Mouse (Mus musculus): Measurements from ENCODE around the gene Ttc33.

Gene Ttc33

DNA sequence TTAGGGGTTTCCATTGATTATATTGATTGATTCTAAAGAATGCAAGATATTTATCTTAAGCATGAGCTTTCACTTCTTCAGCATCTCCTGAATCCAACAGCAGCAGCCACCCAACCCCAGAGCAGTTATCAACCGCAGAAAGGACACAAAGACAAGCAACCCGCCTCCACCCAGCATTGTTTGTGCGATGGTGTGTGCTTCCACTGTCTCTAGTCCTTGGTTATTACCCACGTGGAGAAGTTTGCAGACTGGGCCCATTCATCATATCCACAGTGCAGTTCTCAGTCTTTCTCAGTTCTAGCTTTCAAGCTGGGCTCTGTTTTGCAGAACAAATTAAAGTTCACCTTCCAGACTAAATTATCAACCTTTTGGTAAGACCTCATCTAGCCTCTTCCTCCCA, 54.0 kb downstream of the Ttc33 start:
- in situ Hi-C loops (cut with MboI, MseI) = loop anchor here (5.0 to 25.0 kb wide), 4 partner anchors 273 to 965 kb away; no protein-coding TSS in a partner anchor

DNA sequence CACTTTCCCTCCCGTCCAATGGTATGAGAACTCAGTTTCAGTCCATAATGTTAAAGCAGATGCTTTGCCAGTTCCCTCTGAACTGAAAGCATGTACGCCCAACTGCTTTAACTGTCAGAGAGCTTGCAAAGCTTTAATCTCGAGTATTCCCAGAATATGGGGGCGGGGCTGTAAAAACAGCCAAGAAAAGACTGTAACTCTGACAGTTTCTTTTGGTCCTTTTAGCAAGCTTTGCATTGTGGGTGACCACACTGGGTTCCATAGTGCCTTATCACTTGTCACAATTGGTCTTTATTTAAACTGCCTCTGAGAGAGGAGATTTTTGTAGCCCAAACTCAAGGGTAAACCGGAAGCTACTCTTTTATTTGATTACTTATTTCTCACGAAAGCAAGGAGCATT, 54.6 kb downstream of the Ttc33 start:
- in situ Hi-C loops (cut with MboI, MseI) = loop anchor here (5.0 to 25.0 kb wide), 8 partner anchors 207 to 1362 kb away; no protein-coding TSS in a partner anchor

DNA sequence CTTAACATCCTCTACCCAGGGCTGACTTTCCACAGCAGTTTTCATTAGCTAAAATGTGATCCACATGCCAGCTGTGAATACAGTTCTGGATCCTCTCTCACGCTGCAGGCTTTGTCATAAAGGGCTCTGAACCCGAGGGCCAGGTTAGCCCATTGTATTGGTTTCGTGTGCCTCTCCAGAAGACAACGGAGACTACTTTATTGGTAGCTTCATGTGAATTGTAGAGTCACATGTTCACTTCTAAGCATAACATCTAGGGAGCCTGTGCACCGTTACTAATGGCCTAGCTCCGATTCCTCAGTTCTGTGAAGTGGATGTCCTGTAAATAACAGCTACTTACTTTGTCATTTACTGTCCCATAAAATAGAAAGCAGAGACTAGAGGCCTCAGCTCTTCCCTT, 55.0 kb downstream of the Ttc33 start:
- in situ Hi-C loops (cut with MboI, MseI) = loop anchor here (5.0 to 25.0 kb wide), 5 partner anchors 207 to 1362 kb away; no protein-coding TSS in a partner anchor

DNA sequence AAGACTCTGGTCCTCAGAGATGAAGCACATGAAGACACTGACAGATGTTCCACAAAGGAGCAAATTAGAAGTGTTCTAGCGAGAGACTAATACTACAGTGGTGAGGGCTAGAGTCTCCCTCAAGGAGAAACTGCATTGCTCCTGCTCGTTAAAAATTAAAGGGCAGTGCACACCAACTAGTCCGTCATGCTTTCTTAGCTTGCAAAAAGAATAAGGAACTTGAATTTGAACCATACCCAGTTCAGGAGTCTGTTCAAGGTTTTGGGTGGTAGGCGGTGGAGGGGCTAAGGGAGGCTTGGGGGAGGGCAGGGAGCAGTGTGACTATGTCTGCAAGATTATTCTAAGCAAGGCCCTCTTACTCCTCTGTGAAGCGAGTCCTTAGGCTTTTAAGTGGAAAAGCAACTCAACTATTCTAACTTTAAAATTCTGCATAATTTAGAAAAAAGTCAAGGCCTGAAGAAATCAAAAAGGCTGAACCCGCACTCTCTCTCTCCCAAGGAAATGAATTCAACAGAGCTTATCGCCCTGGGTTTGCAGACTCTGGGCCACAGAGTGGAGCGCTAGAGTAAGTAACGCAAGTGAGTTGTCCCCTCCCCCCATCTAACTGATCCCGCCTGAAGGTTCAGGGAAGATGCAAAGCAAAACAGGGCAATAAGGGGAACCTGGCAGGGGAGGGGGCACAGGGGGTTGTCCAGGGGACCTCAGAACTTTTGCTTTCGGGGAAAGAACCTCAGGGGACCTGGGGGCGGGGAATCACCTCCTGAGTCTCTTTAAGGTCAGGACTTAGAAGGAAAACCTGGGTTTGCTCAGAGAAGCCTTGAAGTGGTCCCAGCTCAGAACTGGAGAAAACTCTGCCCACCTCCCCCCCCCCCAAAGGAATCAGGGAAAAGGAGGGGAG, 56.2 kb downstream of the Ttc33 start:
- in situ Hi-C loops (cut with MboI, MseI) = loop anchor here (5.0 to 25.0 kb wide), 5 partner anchors 206 to 1361 kb away; no protein-coding TSS in a partner anchor

DNA sequence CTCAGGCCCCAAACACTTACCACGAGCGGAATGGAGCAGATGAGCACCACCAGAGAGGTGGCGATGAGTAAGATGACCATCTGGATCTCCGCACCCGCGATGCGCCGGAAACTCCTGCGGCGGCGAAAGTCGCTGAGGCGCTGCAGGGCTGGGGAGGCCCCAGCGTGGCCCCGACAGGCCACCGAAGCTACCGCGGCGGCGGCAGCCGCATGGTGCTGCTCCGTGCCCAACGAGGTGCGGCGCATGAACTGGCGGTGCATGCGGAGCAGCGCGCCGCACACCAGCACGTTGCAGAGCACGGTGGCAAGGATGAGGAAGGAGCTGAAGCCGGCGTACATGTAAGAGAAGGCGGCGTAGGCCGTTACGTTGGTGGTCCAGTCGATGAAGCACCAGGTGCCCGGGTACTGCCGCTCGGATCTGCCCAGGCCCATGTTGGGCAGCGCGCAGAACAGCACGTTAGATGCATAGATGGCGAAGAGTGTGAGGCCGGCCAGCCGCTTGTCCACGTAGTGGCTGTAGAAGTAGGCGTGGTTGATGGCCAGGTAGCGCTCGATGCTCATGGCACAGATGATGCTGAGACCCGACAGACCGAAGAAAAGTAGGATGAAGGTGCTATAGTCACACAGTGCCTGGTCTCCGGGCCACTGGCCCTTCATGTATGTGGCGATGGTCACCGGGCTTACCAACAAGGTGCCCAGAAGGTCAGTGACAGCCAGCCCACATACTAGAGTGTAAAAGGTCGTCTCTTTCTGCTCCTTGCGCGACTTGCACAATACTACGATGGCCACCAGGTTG, 57.1 kb downstream of the Ttc33 start:
- in situ Hi-C loops (cut with MboI, MseI) = loop anchor here (5.0 to 25.0 kb wide), 5 partner anchors 205 to 1360 kb away; no protein-coding TSS in a partner anchor

DNA sequence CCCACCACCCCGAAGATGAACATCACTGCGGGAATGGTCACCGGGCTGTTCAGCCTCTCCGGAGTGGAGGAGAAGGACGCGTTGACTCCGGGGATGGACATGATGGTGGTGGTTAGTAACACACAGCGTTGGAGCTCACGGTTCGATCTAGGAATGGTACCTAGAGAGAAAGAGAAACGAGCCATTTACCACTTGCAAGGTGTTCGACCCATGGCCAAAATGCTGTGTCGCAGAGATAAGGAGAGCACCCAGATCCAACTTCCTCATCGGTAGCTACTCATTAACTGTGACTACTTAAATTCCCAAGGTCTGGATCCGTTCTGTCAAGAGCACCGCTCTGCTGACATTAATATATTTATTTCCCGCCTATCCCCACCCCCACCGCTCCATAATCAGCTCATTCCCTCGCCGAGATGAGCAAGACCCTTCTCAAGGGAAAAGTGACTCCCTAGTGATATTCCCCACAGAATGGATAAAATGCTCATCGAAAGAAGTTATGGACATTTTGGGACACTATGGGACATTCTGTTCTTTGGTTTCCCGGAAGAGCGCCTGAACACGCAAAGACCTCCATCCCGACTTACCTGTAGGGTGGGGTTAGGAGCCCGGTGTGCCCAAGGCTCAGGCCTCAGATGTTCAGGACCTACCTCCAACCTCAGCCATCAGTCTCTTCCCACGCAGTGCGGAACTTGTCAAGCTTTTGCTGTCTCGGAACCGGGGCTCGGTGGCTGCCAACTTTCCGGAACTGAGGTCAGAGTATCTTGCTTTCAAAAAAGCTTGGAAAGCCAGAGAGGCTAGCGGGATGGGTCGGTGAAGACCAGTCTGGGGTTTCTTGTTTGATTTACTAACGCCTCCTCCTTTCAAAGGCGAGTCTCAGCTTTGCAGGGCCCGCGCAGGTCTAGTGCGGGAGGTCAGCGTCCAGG, 58.0 kb downstream of the Ttc33 start:
- in situ Hi-C loops (cut with MboI, MseI) = loop anchor here (5.0 to 25.0 kb wide), 5 partner anchors 204 to 1359 kb away; no protein-coding TSS in a partner anchor

DNA sequence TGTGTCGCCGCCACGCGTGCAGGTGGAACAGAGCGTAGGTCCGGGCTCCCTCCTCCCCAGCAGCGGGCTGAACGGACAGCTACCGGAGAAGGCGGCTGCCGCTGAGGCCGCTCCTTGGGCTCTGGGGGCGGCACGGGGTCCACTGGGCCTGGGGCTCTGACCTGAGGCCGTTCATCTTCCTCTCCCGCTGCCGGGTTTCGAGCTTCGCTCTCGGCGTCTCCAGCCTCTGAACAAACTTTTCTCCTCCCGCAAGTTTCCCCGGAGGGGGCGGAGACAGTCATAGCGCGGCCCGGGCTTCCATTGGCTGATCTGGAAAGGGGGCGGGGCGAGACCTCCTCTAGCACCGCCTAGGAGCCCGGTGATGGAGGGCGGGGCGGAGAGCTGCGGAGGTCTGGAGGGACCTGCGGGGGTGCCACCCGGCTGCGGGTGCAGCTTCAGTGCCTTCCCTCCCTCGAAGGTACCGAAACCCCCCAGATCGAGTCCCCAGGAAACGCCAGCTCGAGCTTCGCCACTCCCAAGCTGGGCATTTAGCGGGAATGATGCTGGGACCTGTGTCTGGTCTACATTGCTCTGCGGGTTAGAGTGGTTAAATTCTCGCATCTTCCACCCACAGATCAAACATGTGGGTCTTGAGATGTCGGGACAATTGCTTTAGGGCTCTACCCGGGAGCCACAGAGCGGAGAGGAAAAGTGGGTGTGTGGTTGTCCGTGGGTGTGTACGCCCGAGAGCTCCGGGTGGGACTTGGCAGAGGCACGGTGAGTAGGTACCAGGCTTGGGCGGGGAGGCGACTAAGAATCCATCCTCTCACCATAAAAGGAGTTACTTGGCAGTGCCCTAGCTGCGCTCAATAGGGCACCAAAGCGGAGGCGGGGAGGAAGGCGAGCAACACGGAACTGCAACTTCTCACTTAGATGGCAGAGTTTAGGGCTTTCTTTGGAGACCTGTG, 58.9 kb downstream of the Ttc33 start, which contains the start of gene Ptger4:
Ptger4 (minus strand) TSS at position 229 of the 947 bp plus-strand sequence.
- in situ Hi-C loops (cut with MboI, MseI) = loop anchor here (5.0 to 25.0 kb wide), 5 partner anchors 203 to 1358 kb away; no protein-coding TSS in a partner anchor

DNA sequence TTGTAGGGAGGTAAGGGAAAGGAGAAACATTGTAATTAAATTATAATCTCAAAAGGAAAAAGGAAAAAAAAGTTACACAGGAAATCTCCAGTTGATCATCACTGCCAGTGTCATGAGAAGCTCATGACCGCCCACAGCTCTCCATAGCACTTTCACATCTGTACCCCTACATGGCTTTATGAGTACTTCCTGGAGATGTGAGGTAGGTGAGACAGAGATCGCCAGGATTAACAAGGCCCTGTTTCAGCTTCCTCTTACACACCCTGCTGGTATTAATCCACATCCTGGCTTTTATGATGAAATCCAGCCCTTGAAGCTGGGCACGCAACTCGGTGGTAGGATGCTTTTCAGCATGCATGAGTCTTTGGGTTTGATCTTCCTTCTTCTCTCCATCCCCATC, 64.9 kb downstream of the Ttc33 start:
- in situ Hi-C loops (cut with MboI, MseI) = no loop called here

DNA sequence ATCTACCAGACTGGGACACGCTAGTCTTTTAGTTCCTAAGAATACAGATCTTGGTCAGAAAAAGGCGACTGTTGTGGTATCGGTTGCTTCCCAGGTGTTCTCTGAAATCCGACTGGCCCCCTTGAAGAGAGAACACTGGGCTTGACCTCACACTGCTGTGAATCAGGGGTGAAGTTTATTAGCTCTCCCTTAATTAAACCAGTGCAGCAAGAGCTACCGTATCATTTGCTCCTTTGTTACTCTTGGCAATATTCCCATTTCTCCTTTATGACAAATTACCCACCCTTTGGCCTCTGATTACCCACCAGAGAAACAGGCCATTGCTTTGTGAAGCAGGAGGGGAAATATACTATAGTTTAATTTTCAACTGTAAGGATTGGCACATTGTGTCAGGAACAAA, 74.9 kb downstream of the Ttc33 start:
- in situ Hi-C loops (cut with MboI, MseI) = no loop called here

DNA sequence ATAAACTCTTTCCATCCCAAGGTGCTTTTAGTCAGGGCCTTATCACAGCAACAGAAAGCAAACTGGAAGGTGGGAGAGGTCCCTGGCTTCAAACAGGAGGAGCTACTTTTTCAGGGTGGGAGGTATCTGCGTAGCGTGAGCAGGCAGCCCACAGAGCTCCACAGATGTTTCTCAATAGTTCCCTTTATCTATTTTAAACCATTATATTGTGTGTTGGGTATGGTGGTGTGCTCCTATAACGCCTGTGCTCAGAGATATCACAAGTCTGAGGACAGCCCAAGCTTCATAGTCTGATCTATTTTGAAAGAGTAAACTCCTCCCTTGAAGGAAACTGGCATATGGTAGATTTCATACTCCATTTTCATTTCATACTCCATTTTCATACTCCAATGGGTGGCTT, 75.7 kb downstream of the Ttc33 start:
- in situ Hi-C loops (cut with MboI, MseI) = no loop called here

DNA sequence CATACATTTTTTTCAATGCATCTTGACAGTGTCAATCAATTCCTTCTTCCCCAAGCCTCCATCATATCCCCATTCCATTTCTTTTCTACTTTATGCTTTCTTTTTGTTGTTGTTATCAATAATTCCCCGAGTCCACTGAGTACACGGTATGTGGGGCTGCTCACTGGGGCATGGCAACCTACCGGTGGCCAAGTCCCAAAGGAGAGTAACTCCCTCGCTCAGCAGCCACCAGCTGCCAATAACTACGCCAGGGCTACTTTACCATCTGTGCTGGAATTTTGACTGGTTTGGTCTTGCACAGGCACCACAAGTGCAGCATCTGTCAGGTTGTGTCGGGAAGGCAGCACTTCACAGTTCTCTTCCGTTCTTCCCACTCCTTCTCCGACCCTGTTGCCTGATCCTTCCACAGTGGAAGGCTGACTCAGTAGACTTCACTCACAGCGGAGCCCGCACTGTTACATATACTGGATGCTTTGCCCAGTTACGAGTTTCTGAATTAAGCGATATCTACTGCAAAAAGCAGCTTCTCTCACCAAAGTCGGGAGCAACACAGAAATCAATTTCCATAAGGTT, 76.9 kb downstream of the Ttc33 start:
- in situ Hi-C loops (cut with MboI, MseI) = no loop called here

DNA sequence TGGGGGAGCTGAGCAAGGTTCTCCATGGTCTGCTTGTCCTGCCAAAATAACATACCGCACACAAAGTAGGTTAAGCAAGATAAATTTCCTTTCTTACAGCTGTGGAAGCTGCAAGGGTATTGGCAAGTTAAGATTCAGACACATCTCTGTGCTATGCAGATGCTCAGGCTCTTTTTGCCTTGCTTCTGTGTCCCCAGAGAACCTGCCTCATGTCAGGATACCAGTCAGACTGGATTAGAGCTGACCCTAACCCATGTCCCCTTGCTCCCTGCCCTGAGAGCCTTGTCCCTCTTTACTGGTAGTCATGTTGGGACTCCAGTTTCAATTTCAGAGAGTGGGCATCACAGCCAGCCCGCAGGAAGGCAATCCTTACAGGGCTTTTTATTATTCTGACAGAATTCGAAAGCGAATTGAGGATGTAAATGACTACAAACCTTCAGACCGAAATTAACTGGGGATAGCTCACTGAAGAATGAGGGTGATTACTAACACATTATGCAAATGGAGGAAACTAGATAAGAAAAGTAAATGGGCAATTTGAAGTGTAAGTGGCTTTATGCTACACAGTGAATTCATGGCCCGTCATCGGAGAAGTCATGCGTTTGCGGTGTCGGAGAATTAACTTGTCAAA, 77.7 kb downstream of the Ttc33 start:
- in situ Hi-C loops (cut with MboI, MseI) = no loop called here

DNA sequence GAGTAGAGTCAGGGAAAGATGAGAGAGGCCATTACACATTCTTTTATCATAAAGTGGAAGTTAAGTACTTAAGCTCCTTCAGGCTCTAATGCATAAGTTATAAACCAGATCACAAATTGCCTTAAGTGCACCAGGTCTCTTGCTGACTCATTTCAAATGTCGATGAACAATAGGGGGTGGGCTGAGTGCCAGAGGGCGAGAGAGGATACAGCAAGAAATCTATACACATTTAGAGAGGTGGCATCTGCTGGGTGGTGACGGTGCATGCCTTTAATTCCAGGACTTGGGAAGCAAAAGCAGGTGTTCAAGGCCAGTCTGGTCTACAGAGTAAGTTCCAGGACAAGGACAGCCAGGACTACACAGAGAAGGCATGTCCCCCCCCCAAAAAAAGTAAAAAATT, 80.8 kb downstream of the Ttc33 start:
- in situ Hi-C loops (cut with MboI, MseI) = no loop called here
